Mouse (Mus musculus) midbrain, embryonic 15.5 days (tissue): ENCODE measurements at regions not wholly inside any gene's neighbourhood (a gene's known extent, or its start where the extent isn't known, plus 50 kb on each side); places are given as distances from the start of the nearest gene placed in this dataset.

Experiments used
- ATAC-seq: fragments of 200-750 bp; cut with Nextera tagmentation; replicated peaks from 2 replicates; pipeline ENCODE4 v1.8.0; 2017; ENCODE audit warnings: moderate TSS enrichment
- H3K27ac ChIP-seq: fragments of 300-500 bp; sonication (generic); 2 replicates; pipeline ENCODE4 v1.5.1; 2015; ENCODE audit warnings: mild to moderate bottlenecking, inconsistent platforms
- H3K27me3 ChIP-seq: fragments of 300-500 bp; sonication (generic); replicated peaks from 2 replicates; pipeline ENCODE4 v1.6.1; 2015; ENCODE audit warnings: inconsistent platforms
- H3K36me3 ChIP-seq: fragments of 300-500 bp; sonication (generic); replicated peaks from 2 replicates; pipeline ENCODE4 v1.6.1; 2015; ENCODE audit warnings: inconsistent platforms
- H3K4me1 ChIP-seq: fragments of 300-500 bp; sonication (generic); 2 replicates; pipeline ENCODE4 v1.6.1; 2015; ENCODE audit warnings: inconsistent platforms
- H3K4me2 ChIP-seq: fragments of 300-500 bp; sonication (generic); 2 replicates; pipeline ENCODE4 v1.6.1; 2015; ENCODE audit warnings: inconsistent platforms, mild to moderate bottlenecking, moderate library complexity
- H3K4me3 ChIP-seq: fragments of 300-500 bp; sonication (generic); 2 replicates; pipeline ENCODE4 v1.5.1; 2015; ENCODE audit warnings: mild to moderate bottlenecking, inconsistent platforms
- H3K9ac ChIP-seq: fragments of 300-500 bp; sonication (generic); 2 replicates; pipeline ENCODE4 v1.6.1; 2015; ENCODE audit warnings: mild to moderate bottlenecking, inconsistent platforms
- H3K9me3 ChIP-seq: fragments of 300-500 bp; sonication (generic); 2 replicates; pipeline ENCODE4 v1.6.1; 2016; ENCODE audit warnings: inconsistent platforms
- WGBS: fragments of 180-500 bp; shearing (Covaris S2); methylation state at CpG from one replicate; pipeline ENCODE4 v1.1.7; 2015; ENCODE audit warnings: mixed read lengths; 5-methylcytosine and 5-hydroxymethylcytosine counted together

GRCm38 (mm10) chr12:7749319-7750238 lies 227.9 kb upstream of the Apob start:
- Histone ChIP-seq H3K27ac (peak overlapping the region; percentile 44; the same call in 1 of the 2 replicates), H3K9me3 (no peaks in the 10 kb centered on the region)

GRCm38 (mm10) chr12:7754861-7755260 lies 222.6 kb upstream of the Apob start:
- Histone ChIP-seq H3K27me3 (no peaks in the 10 kb centered on the region), H3K4me1 (peaks cover 3% of the 10 kb centered on the region), H3K27ac (no peak overlapping the region), H3K9ac (no peak overlapping the region), H3K4me2 (no peak overlapping the region), H3K4me3 (no peak overlapping the region), H3K36me3 (no peaks in the 10 kb centered on the region), H3K9me3 (no peaks in the 10 kb centered on the region)
- ATAC-seq, result no peak
- WGBS, result 80% methylated on average over 5 of the region's 5 CpGs

More at GRCm38 (mm10) chr12:7749319-7750238, 227.9 kb upstream of the Apob start:
- H3K27me3 ChIP-seq, result no peaks in the 10 kb centered on the region
- no peak overlapping the region for H3K4me3 ChIP-seq
- 26% methylated on average over 5 of the region's 5 CpGs for WGBS
- H3K4me1 ChIP-seq, result peaks cover 33% of the 10 kb centered on the region
- H3K36me3 ChIP-seq, result no peaks in the 10 kb centered on the region
- no peak overlapping the region for H3K4me2 ChIP-seq
- ATAC-seq, result peak; percentile 78
- H3K9ac ChIP-seq, result no peak overlapping the region

- Histone ChIP-seq H3K27ac (no peak overlapping the region), H3K4me1 (no peaks in the 10 kb centered on the region), H3K9me3 (no peaks in the 10 kb centered on the region), H3K27me3 (no peaks in the 10 kb centered on the region), H3K4me2 (no peak overlapping the region), H3K9ac (no peak overlapping the region), H3K36me3 (no peaks in the 10 kb centered on the region), H3K4me3 (no peak overlapping the region)
- WGBS, result 53% methylated on average over 11 of the region's 11 CpGs
- ATAC-seq, result no peak
These were observed 212.4 kb upstream of the Apob start for GRCm38 (mm10) chr12:7764795-7765697.

- no peak for ATAC-seq
- Histone ChIP-seq H3K9me3 (no peaks in the 10 kb centered on the region), H3K27ac (no peak overlapping the region), H3K9ac (no peak overlapping the region), H3K4me1 (no peaks in the 10 kb centered on the region), H3K36me3 (no peaks in the 10 kb centered on the region), H3K4me3 (no peak overlapping the region), H3K27me3 (no peaks in the 10 kb centered on the region), H3K4me2 (no peak overlapping the region)
- WGBS, result 70% methylated on average over 3 of the region's 3 CpGs
These were observed 203.3 kb upstream of the Apob start for GRCm38 (mm10) chr12:7774127-7774526.

GRCm38 (mm10) chr12:7776335-7776734 lies 201.1 kb upstream of the Apob start:
- 0 out of 2 replicates have a peak, but pooled peaks have one; percentile 8 for ATAC-seq
- no peak overlapping the region for H3K9ac ChIP-seq
- no peak overlapping the region for H3K4me3 ChIP-seq
- no peaks in the 10 kb centered on the region for H3K4me1 ChIP-seq
- no peaks in the 10 kb centered on the region for H3K27me3 ChIP-seq
- H3K9me3 ChIP-seq, result no peaks in the 10 kb centered on the region
- H3K27ac ChIP-seq, result no peak overlapping the region
- H3K36me3 ChIP-seq, result no peaks in the 10 kb centered on the region
- no peak overlapping the region for H3K4me2 ChIP-seq
- WGBS, result 43% methylated on average over 3 of the region's 3 CpGs

GRCm38 (mm10) chr12:7777220-7778055 lies 200.0 kb upstream of the Apob start:
- ATAC-seq, result peak; percentile 87
- Histone ChIP-seq H3K4me1 (no peaks in the 10 kb centered on the region), H3K27ac (no peak overlapping the region), H3K36me3 (no peaks in the 10 kb centered on the region), H3K4me3 (no peak overlapping the region), H3K27me3 (no peaks in the 10 kb centered on the region), H3K4me2 (no peak overlapping the region), H3K9ac (no peak overlapping the region), H3K9me3 (no peaks in the 10 kb centered on the region)
- WGBS, result 50% methylated on average over 10 of the region's 10 CpGs

- Histone ChIP-seq H3K4me2 (no peak overlapping the region), H3K27ac (no peak overlapping the region), H3K27me3 (no peaks in the 10 kb centered on the region), H3K9me3 (no peaks in the 10 kb centered on the region), H3K36me3 (no peaks in the 10 kb centered on the region), H3K4me1 (no peaks in the 10 kb centered on the region), H3K4me3 (no peak overlapping the region), H3K9ac (no peak overlapping the region)
- ATAC-seq, result no peak
- 55% methylated on average over 6 of the region's 6 CpGs for WGBS
These were observed 199.4 kb upstream of the Apob start for GRCm38 (mm10) chr12:7778056-7778440.

- no peak for ATAC-seq
- Histone ChIP-seq H3K9me3 (no peaks in the 10 kb centered on the region), H3K4me1 (no peaks in the 10 kb centered on the region), H3K4me2 (no peak overlapping the region), H3K36me3 (no peaks in the 10 kb centered on the region), H3K27ac (no peak overlapping the region), H3K27me3 (no peaks in the 10 kb centered on the region), H3K9ac (no peak overlapping the region), H3K4me3 (no peak overlapping the region)
- WGBS, result 85% methylated on average over 5 of the region's 5 CpGs
These were observed 160.8 kb upstream of the Apob start for GRCm38 (mm10) chr12:7816616-7817015.

GRCm38 (mm10) chr12:7820006-7820704 lies 157.3 kb upstream of the Apob start:
- no peak for ATAC-seq
- Histone ChIP-seq H3K9me3 (no peaks in the 10 kb centered on the region), H3K4me1 (no peaks in the 10 kb centered on the region), H3K9ac (no peak overlapping the region), H3K36me3 (no peaks in the 10 kb centered on the region), H3K27me3 (no peaks in the 10 kb centered on the region), H3K4me3 (no peak overlapping the region), H3K27ac (no peak overlapping the region), H3K4me2 (no peak overlapping the region)
- 91% methylated on average over 4 of the region's 4 CpGs for WGBS

- Histone ChIP-seq H3K4me1 (no peaks in the 10 kb centered on the region), H3K9ac (no peak overlapping the region), H3K9me3 (no peaks in the 10 kb centered on the region), H3K27ac (no peak overlapping the region), H3K4me2 (no peak overlapping the region), H3K36me3 (no peaks in the 10 kb centered on the region), H3K4me3 (no peak overlapping the region), H3K27me3 (no peaks in the 10 kb centered on the region)
- 76% methylated on average over 2 of the region's 2 CpGs for WGBS
- no peak for ATAC-seq
These were observed 156.7 kb upstream of the Apob start for GRCm38 (mm10) chr12:7820718-7821117.

GRCm38 (mm10) chr12:7835731-7836130 lies 141.7 kb upstream of the Apob start:
- Histone ChIP-seq H3K4me2 (no peak overlapping the region), H3K9ac (no peak overlapping the region), H3K27me3 (no peaks in the 10 kb centered on the region), H3K27ac (no peak overlapping the region), H3K4me3 (no peak overlapping the region), H3K4me1 (no peaks in the 10 kb centered on the region), H3K36me3 (no peaks in the 10 kb centered on the region), H3K9me3 (no peaks in the 10 kb centered on the region)
- WGBS, result 29% methylated on average over 3 of the region's 3 CpGs
- ATAC-seq, result 0 out of 2 replicates have a peak, but pooled peaks have one; percentile 9
